Mouse (Mus musculus) stomach, postnatal 0 days (tissue): Measurements from ENCODE around the gene Efnb2.

Experiments
- CTCF ChIP-seq: IDR thresholded peaks from 2 replicates; pipeline ENCODE4 v1.5.1; 2016; ENCODE audit warnings: antibody characterized with exemption, low read depth, mild to moderate bottlenecking, moderate library complexity
- EP300 ChIP-seq: optimal IDR thresholded peaks from 2 replicates; pipeline ENCODE3; 2016; ENCODE audit warnings: antibody characterized with exemption

DNA sequence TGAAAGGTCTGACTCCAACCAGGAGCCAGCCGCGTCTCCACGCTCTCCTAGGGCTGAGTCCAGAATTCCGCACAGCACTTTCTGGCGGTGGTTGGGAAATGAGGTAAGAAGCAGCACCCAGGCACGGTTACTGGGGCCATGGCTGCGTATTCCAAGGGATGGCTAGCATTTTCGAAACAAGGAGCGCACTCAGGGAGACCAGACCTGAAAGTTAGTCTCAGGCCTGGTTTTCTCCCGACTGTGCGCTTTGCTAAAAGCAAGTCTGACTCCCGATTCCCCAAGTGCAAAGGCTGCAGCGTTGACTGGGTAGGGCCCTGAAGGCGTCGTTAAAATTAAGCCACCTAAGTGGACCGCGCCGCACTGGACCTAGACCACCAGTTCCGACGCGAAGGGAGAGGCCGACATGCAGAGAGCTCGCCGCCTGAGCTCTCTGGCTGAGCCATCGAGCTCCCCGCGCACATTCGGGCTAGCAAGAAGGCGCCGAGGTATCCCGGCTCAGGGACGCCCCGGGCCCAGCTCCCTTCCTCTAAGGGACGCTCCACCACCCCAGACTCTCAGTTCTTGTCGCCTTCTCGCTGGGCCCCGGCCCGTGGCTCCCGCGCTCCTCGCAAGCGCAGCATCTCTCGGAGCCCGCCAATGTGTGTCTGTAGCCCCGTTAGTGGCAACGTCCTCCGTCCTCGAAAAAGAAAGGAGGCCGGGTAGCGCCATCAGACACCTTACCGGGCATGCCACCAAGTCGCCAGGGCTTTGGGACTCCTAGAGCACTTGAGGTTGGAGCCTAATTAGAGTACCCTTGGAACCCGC, 1.3 kb downstream of the Efnb2 start:
- TF ChIP-seq CTCF = no peak
- TF ChIP-seq EP300 = no peak
